Mouse (Mus musculus) bone marrow, adult 2 months (tissue): ENCODE data around the gene Atp1b2. TPM values are rescaled to one million over a fixed set of nuclear protein-coding genes. Genes with fewer than 3 reads are reported as not detected.

Experiments
- H3K27ac ChIP-seq: fragments of 200-500 bp; 2 replicates; pipeline ENCODE4 v1.5.1; 2012; ENCODE audit warnings: low read depth, mild to moderate bottlenecking, control low read depth, inconsistent platforms, low read length; ENCODE audit not compliant: control insufficient read depth, poor library complexity, insufficient read depth
- H3K4me1 ChIP-seq: fragments of 200-500 bp; 2 replicates; pipeline ENCODE4 v1.6.1; 2011; ENCODE audit warnings: low read length; ENCODE audit not compliant: control insufficient read depth, insufficient read depth
- H3K4me3 ChIP-seq: fragments of 200-500 bp; replicated peaks from 2 replicates; pipeline ENCODE3; 2011; ENCODE audit warnings: mild to moderate bottlenecking, low read depth, low read length, control low read depth; ENCODE audit not compliant: control insufficient read depth
- CTCF ChIP-seq: fragments of 200-500 bp; IDR thresholded peaks from 2 replicates; pipeline ENCODE4 v1.5.1; 2011; ENCODE audit warnings: low read length, control low read depth; ENCODE audit not compliant: control insufficient read depth, insufficient read depth
- POLR2A ChIP-seq: fragments of 200-500 bp; IDR thresholded peaks from 2 replicates; pipeline ENCODE4 v1.6.1; 2011; ENCODE audit warnings: low read depth, mild to moderate bottlenecking, control low read depth, low read length, borderline replicate concordance; ENCODE audit not compliant: control insufficient read depth
- WGBS: fragments of 180-500 bp; shearing (Covaris S2); methylation state at CpG from one replicate; pipeline ENCODE4 v1.1.7; 2018; 5-methylcytosine and 5-hydroxymethylcytosine counted together
- polyA plus RNA-seq: library from polyadenylated mRNA; stranded (reverse); fragments of >200 nt; gene quantifications from 2 replicates; pipeline ENCODE4 v1.2.4, GENCODE M21; 2011; ENCODE audit warnings: low replicate concordance; ENCODE audit not compliant: missing spikeins, insufficient read depth, insufficient read length

The Atp1b2 gene
- polyA plus RNA-seq, 1 experiment, result 12.1 TPM

DNA sequence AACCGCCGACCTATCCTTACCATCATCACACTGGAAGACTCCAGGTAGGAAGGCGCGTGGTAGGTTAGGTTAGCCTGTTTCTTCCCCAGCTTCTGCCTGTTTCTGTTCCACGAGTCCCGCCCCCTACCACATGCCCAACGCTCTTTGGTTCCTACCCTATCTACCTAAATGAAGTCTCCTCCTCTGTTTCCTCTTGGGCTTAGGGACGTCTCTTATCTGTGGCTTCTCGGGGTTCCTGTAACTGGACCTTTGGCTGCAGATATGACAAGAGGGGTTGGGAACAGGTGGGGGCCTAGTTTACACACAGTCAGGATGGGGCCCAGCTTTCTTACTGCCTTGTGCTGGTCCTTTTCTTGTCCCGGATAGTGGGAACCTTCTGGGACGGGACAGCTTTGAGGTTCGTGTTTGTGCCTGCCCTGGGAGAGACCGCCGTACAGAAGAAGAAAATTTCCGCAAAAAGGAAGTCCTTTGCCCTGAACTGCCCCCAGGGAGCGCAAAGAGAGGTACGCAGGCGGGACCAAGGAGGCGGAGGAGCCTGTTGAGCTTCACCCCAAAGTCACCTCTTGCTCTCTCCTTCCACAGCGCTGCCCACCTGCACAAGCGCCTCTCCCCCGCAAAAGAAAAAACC, 16.4 kb downstream of the Atp1b2 start:
- Histone ChIP-seq H3K4me1 (peaks cover 4% of the 10 kb centered on the region), H3K4me3 (no peak overlapping the region), H3K27ac (peak overlapping the region; percentile 68)
- WGBS, result 70% methylated on average over 22 of the region's 22 CpGs
- TF ChIP-seq CTCF (no peak), POLR2A (no peak)

- Histone ChIP-seq H3K4me3 (no peak overlapping the region), H3K27ac (peak overlapping the region; percentile 38), H3K4me1 (peaks cover 4% of the 10 kb centered on the region)
- 30% methylated on average over 7 of the region's 7 CpGs for WGBS
- TF ChIP-seq POLR2A (no peak), CTCF (no peak)
Measured at GRCm38 (mm10) chr11:69585718-69586325, 19.9 kb downstream of the Atp1b2 start.

GRCm38 (mm10) chr11:69584937-69585336, 20.8 kb downstream of the Atp1b2 start:
- no peak overlapping the region for H3K4me3 ChIP-seq
- no peak for TF ChIP-seq CTCF
- TF ChIP-seq POLR2A, result no peak
- H3K4me1 ChIP-seq, result peaks cover 4% of the 10 kb centered on the region
- peak overlapping the region; percentile 42; the same call in 1 of the 2 replicates for H3K27ac ChIP-seq
- WGBS, result 88% methylated on average over 13 of the region's 13 CpGs

DNA sequence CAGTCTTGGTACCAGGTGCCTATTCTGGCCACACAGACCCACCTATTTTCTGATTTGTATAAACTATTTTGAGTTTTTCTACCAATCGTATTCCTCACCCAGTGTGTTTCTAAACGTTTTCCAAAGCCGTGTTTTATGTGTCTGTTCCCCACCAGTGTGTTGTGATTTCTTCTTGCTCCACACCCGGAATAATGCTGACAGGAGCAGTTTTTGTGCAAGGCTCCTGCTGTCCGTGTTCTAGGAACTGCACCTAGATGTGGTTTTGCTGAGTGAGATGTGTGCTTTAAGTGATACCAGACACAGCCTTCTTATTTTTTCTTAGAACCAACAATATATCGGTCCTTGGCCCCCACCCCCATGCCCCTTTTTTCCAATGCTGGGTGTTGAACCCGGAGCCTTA, 21.7 kb downstream of the Atp1b2 start:
- Histone ChIP-seq H3K27ac (no peak overlapping the region), H3K4me3 (no peak overlapping the region), H3K4me1 (peaks cover 4% of the 10 kb centered on the region; the same call in 1 of the 2 replicates)
- TF ChIP-seq CTCF (no peak), POLR2A (no peak)
- 78% methylated on average over 7 of the region's 7 CpGs for WGBS

DNA sequence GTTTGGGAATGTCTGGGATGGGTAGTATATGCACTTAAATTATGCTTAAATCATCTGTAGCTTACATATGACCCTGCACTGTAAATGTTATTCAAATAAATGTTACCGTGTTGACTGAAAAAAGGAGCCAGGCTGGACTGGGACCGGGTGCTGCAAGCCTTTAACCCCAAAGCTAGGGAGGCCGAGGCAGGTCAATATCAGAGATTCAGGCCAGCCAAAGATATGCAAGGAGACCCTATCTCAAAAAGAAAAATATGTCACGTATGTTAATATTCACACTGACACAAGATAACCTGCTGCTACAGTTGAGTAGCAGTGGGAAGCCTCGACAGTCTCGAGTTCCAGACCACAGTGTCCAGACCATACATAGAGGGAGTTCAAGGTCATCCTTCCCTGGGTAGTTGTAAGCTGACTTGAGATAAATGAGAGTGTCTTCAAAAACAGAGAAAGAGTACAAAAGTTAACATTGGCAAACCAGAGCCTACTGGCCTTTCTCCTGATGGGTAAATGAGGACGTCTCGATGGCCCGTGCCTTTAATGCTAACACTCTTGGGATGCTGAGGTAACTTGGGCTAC, 23.4 kb downstream of the Atp1b2 start:
- WGBS, result 56% methylated on average over 9 of the region's 9 CpGs
- peaks cover 4% of the 10 kb centered on the region; the same call in 1 of the 2 replicates for H3K4me1 ChIP-seq
- no peak overlapping the region for H3K4me3 ChIP-seq
- no peak overlapping the region for H3K27ac ChIP-seq
- TF ChIP-seq CTCF, result no peak
- TF ChIP-seq POLR2A, result no peak

DNA sequence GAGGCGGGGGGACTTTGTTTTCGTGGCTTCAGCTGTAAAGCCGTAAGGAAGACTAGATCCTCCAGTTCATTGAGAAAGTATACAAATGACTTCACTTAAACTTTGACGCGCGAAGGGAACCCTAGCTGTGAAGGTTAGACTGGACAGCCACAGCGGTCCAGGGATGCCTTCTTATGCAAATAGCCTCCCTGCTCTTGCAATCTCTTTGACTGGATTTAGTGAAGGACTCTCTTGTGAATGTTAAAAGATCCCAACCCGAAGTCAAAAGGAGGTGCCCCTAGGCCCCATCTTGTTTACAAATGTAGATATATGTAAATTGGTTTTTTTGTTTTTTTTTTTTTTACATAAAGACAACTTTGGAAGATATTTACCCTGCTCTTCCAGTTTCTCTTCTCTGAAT, 23.9 kb downstream of the Atp1b2 start:
- peak overlapping the region; percentile 92; the same call in 1 of the 2 replicates for H3K27ac ChIP-seq
- H3K4me3 ChIP-seq, result peak overlapping the region; percentile 90
- peaks cover 5% of the 10 kb centered on the region for H3K4me1 ChIP-seq
- no peak for TF ChIP-seq CTCF
- no peak for TF ChIP-seq POLR2A
- 3% methylated on average over 8 of the region's 8 CpGs for WGBS

- Histone ChIP-seq H3K4me3 (peak overlapping the region; percentile 90), H3K4me1 (peaks cover 5% of the 10 kb centered on the region), H3K27ac (peak overlapping the region; percentile 92)
- under 1% methylated on average over 36 of the region's 36 CpGs for WGBS
- peak; percentile 78; the same call in 1 of the 2 replicates for TF ChIP-seq POLR2A
- TF ChIP-seq CTCF, result no peak
Measured at GRCm38 (mm10) chr11:69581147-69581688, 24.5 kb downstream of the Atp1b2 start.

- Histone ChIP-seq H3K27ac (peak overlapping the region; percentile 92), H3K4me1 (peaks cover 4% of the 10 kb centered on the region), H3K4me3 (peak overlapping the region; percentile 90)
- under 1% methylated on average over 25 of the region's 25 CpGs for WGBS
- TF ChIP-seq CTCF (no peak), POLR2A (0 out of 2 replicates have a peak, but pooled peaks have one; percentile 21)
Measured at GRCm38 (mm10) chr11:69580572-69581146, 25.1 kb downstream of the Atp1b2 start.
